Mouse (Mus musculus): ENCODE measurements around the gene Cdk18. TPM values are rescaled to one million over a fixed set of nuclear protein-coding genes. Genes with fewer than 3 reads are reported as not detected.

Cdk18 gene
- total and polyA plus RNA-seq, 3 experiments: 0.32 to 2.5 (median 1.1) TPM

DNA sequence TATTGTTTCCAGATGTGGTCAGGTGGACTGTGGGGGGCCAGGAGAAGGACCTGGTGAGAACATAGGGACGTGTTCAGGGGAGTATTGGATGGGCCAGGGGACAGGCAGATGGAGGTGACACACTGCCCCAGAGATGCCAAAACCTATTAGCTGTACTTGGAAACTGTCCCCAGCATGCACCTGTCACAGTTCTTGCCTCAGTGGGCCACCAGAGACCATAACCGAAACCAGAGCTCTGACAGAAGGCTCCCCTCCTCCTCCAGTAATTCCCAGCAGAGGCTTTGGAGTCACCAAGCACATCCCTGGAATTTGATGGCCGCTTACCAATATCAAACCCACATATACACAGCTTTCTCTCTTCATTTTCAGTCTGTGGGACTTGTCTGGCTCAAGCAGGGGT, 5.4 kb upstream of the Cdk18 start:
- in situ Hi-C loops (cut with MboI; ENCODE audit: low pct_ligation_motif_present, low pct_unique_long_range_greater_than_20kb, low sequenced_read_pairs) (no loop called here), dilution Hi-C loops (cut with MboI; ENCODE audit: extremely low pct_ligation_motif_present, extremely low pct_unique_long_range_greater_than_20kb, low sequenced_read_pairs) (no loop called here)
- Histone ChIP-seq H3K9ac (ENCODE audit: insufficient read depth, low read depth) (no peak overlapping the region), H3K27ac (ENCODE audit: insufficient read depth, low read depth) (no peak overlapping the region), H3K36me3 (replicated peaks in 1 of 2; ENCODE audit: control insufficient read depth in 1 of 2, insufficient read depth in 1 of 2, low read length in 1 of 2) (no peaks in the 10 kb centered on the region), H3K9me3 (replicated peaks; ENCODE audit: low read length) (no peaks in the 10 kb centered on the region), H3K27me3 (replicated peaks) (peaks cover 35% of the 10 kb centered on the region), H3K4me3 (replicated peaks in 1 of 3; ENCODE audit: low read depth in 2 of 3, low read length in 2 of 3, poor library complexity in 1 of 3) (no peak overlapping the region), H3K4me1 (ENCODE audit: control insufficient read depth in 1 of 2, insufficient read depth in 2 of 2) (peaks cover 7 to 14% of the 10 kb centered on the region in 2 experiments), H3K4me2 (ENCODE audit: insufficient read depth, low read depth, poor library complexity, severe bottlenecking) (no peak overlapping the region), H3K79me2 (replicated peaks; ENCODE audit: control insufficient read depth, extremely low read depth, insufficient read depth, poor library complexity, severe bottlenecking) (no peaks in the 10 kb centered on the region)
- DNase-seq (ENCODE audit: extremely low read depth): no peak
- no peak for TF ChIP-seq CHD2 (IDR thresholded peaks at IDR 0.05; ENCODE audit: low read length)
- no peak for TF ChIP-seq UBTF (IDR thresholded peaks at IDR 0.05; ENCODE audit: low read depth, low read length)
- no peak for TF ChIP-seq JUND (conservative IDR thresholded peaks at IDR 0.05; ENCODE audit: low read depth, low read length)
- no peak for TF ChIP-seq USF2 (conservative IDR thresholded peaks at IDR 0.05; ENCODE audit: low read depth, low read length)
- TF ChIP-seq RAD21 (IDR thresholded peaks at IDR 0.05; ENCODE audit: low read depth, low read length): no peak
- no peak for TF ChIP-seq USF1 (IDR thresholded peaks at IDR 0.05; ENCODE audit: low read depth, low read length)
- no peak for TF ChIP-seq TCF12 (IDR thresholded peaks at IDR 0.05; ENCODE audit: low read depth, low read length)
- TF ChIP-seq EP300 (IDR thresholded peaks at IDR 0.05; ENCODE audit: low read length): no peak
- no peak for TF ChIP-seq ZMIZ1 (IDR thresholded peaks at IDR 0.05; ENCODE audit: low read depth, low read length)
- TF ChIP-seq NRF1 (IDR thresholded peaks at IDR 0.05; ENCODE audit: low read depth, low read length): no peak
- no peak for TF ChIP-seq IRF4 (IDR thresholded peaks at IDR 0.05; ENCODE audit: low read depth, low read length)
- TF ChIP-seq RCOR1 (conservative IDR thresholded peaks at IDR 0.05; ENCODE audit: low read depth, low read length): no peak
- no peak for TF ChIP-seq E2F4 (IDR thresholded peaks at IDR 0.05; ENCODE audit: insufficient replicate concordance, low read depth, low read length)
- no peak for TF ChIP-seq PAX5 (IDR thresholded peaks at IDR 0.05; ENCODE audit: low read length)
- no peak for TF ChIP-seq ZNF384 (IDR thresholded peaks at IDR 0.05; ENCODE audit: low read depth, low read length)
- TF ChIP-seq ZC3H11A (IDR thresholded peaks at IDR 0.05; ENCODE audit: low read depth, low read length): no peak
- no peak for TF ChIP-seq ELF1 (IDR thresholded peaks at IDR 0.05; ENCODE audit: low read depth, low read length)
- TF ChIP-seq BHLHE40 (IDR thresholded peaks at IDR 0.05; ENCODE audit: low read depth, low read length): no peak
- TF ChIP-seq MEF2A (IDR thresholded peaks at IDR 0.05; ENCODE audit: borderline replicate concordance, low read depth, low read length): no peak
- no peak for TF ChIP-seq POLR2AphosphoS2 (IDR thresholded peaks at IDR 0.05; ENCODE audit: low read depth, low read length)

DNA sequence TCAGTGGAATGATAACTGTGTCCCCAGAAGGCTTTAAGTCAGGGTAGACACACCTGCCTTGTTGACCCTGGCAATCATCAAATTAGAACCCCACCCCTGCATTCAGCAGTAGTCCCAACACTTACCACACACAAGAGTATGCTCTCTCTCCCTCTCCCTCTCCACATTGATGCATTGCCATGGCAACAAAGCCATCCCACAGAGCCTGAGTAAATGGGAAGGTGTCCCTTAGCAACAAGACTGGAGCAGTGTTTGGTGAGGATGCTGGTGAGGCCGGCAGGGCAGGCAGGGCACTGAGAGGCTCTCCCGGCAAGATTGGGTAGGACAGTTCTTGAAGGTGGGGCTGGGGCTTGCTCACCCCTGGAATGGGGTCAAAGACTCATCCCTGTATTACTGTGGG, 4.7 kb upstream of the Cdk18 start:
- dilution Hi-C loops (cut with MboI; ENCODE audit: extremely low pct_ligation_motif_present, extremely low pct_unique_long_range_greater_than_20kb, low sequenced_read_pairs) (no loop called here), in situ Hi-C loops (cut with MboI; ENCODE audit: low pct_ligation_motif_present, low pct_unique_long_range_greater_than_20kb, low sequenced_read_pairs) (no loop called here)
- Histone ChIP-seq H3K4me3 (replicated peaks in 1 of 3; ENCODE audit: low read depth in 2 of 3, low read length in 2 of 3, poor library complexity in 1 of 3) (no peak overlapping the region), H3K36me3 (replicated peaks in 1 of 2; ENCODE audit: control insufficient read depth in 1 of 2, insufficient read depth in 1 of 2, low read length in 1 of 2) (no peaks in the 10 kb centered on the region), H3K79me2 (replicated peaks; ENCODE audit: control insufficient read depth, extremely low read depth, insufficient read depth, poor library complexity, severe bottlenecking) (no peaks in the 10 kb centered on the region), H3K4me1 (ENCODE audit: control insufficient read depth in 1 of 2, insufficient read depth in 2 of 2) (peaks cover 3 to 7% of the 10 kb centered on the region in 2 experiments), H3K9ac (ENCODE audit: insufficient read depth, low read depth) (no peak overlapping the region), H3K27me3 (replicated peaks) (peaks cover 32% of the 10 kb centered on the region), H3K4me2 (ENCODE audit: insufficient read depth, low read depth, poor library complexity, severe bottlenecking) (no peak overlapping the region), H3K27ac (ENCODE audit: insufficient read depth, low read depth) (no peak overlapping the region), H3K9me3 (replicated peaks; ENCODE audit: low read length) (no peaks in the 10 kb centered on the region)
- DNase-seq (ENCODE audit: extremely low read depth): no peak
- TF ChIP-seq HCFC1 (IDR thresholded peaks at IDR 0.05; ENCODE audit: low read depth, low read length) (no peak), MAFK (IDR thresholded peaks at IDR 0.05; ENCODE audit: insufficient replicate concordance, low read length) (no peak), SIN3A (IDR thresholded peaks at IDR 0.05; ENCODE audit: low read length) (no peak), GABPA (IDR thresholded peaks at IDR 0.05; ENCODE audit: insufficient replicate concordance, low read depth, low read length) (no peak), MYC (IDR thresholded peaks at IDR 0.05; ENCODE audit: low read depth, low read length) (no peak), MAX (IDR thresholded peaks at IDR 0.05; ENCODE audit: low read length) (no peak), ETS1 (conservative IDR thresholded peaks at IDR 0.05; ENCODE audit: low read depth, low read length) (no peak), RCOR1 (conservative IDR thresholded peaks at IDR 0.05; ENCODE audit: low read depth, low read length) (no peak), MXI1 (IDR thresholded peaks at IDR 0.05; ENCODE audit: low read depth, low read length) (no peak), NELFE (IDR thresholded peaks at IDR 0.05; ENCODE audit: low read depth, low read length) (no peak), RAD21 (IDR thresholded peaks at IDR 0.05; ENCODE audit: low read depth, low read length) (no peak), CHD2 (IDR thresholded peaks at IDR 0.05; ENCODE audit: low read length) (no peak), ZKSCAN1 (IDR thresholded peaks at IDR 0.05; ENCODE audit: borderline replicate concordance, low read depth, low read length) (no peak), EP300 (IDR thresholded peaks at IDR 0.05; ENCODE audit: low read length) (no peak), JUN (IDR thresholded peaks at IDR 0.05; ENCODE audit: insufficient read depth, low read depth, low read length) (no peak)

Measured in CH12.LX (cell line).